Mouse (Mus musculus) CH12.LX (cell line): ENCODE results near the gene Col4a2. TPM values are rescaled to one million over a fixed set of nuclear protein-coding genes. Genes with fewer than 3 reads are reported as not detected.

Experiments used
- DNase-seq: peaks from one replicate; pipeline ENCODE4 v3.0.0-alpha.2; 2013; ENCODE audit errors: extremely low read depth
- H3K27ac ChIP-seq: 2 replicates; pipeline ENCODE4 v1.5.1; 2012; ENCODE audit warnings: low read depth, mild to moderate bottlenecking, control low read depth, moderate library complexity; ENCODE audit not compliant: insufficient read depth
- H3K27me3 ChIP-seq: replicated peaks from 2 replicates; pipeline ENCODE3; 2012; ENCODE audit warnings: inconsistent platforms
- H3K36me3 ChIP-seq, 2 experiments: replicated peaks in 1 of 2; 2 replicates each; pipeline versions ENCODE3 to v1.6.1; 2012; ENCODE audit warnings: inconsistent platforms in 1 of 2, low read length in 1 of 2, mild to moderate bottlenecking in 1 of 2, mixed read lengths in 1 of 2, moderate library complexity in 1 of 2; ENCODE audit not compliant: control insufficient read depth in 1 of 2, insufficient read depth in 1 of 2
- H3K4me1 ChIP-seq, 2 experiments: 2 replicates each; pipeline ENCODE4 v1.6.1; 2012; ENCODE audit warnings: inconsistent platforms in 1 of 2, moderate library complexity in 1 of 2; ENCODE audit not compliant: insufficient read depth in 2 of 2, control insufficient read depth in 1 of 2
- H3K4me2 ChIP-seq: 2 replicates; pipeline ENCODE4 v1.6.1; 2012; ENCODE audit warnings: low read depth, mild to moderate bottlenecking, control low read depth; ENCODE audit not compliant: poor library complexity, insufficient read depth, severe bottlenecking
- H3K4me3 ChIP-seq, 3 experiments: fragments of 150-350 bp in 1 of 3; sonication (generic) in 1 of 3; replicated peaks in 1 of 3; 2 replicates each; pipeline versions ENCODE3 to v1.5.1; 2011 to 2012; ENCODE audit warnings: low read depth in 2 of 3, low read length in 2 of 3, mild to moderate bottlenecking in 2 of 3, moderate library complexity in 2 of 3, control low read depth in 1 of 3, improper control_type of control experiment in 1 of 3, inconsistent platforms in 1 of 3, mixed read lengths in 1 of 3; ENCODE audit not compliant: poor library complexity in 1 of 3
- H3K79me2 ChIP-seq: replicated peaks from 2 replicates; pipeline ENCODE4 v1.6.1; 2012; ENCODE audit warnings: mild to moderate bottlenecking, moderate library complexity; ENCODE audit not compliant: control insufficient read depth, poor library complexity, insufficient read depth, severe bottlenecking; ENCODE audit errors: extremely low read depth
- H3K9ac ChIP-seq: 2 replicates; pipeline ENCODE4 v1.6.1; 2012; ENCODE audit warnings: low read depth, mild to moderate bottlenecking, control low read depth, moderate library complexity; ENCODE audit not compliant: insufficient read depth
- H3K9me3 ChIP-seq: replicated peaks from 2 replicates; pipeline ENCODE3; 2012; ENCODE audit warnings: low read length, inconsistent platforms, mixed read lengths
- EP300 ChIP-seq: IDR thresholded peaks from 2 replicates; pipeline ENCODE4 v1.6.1; 2011; ENCODE audit warnings: low read length, improper control_type of control experiment
- ETS1 ChIP-seq: conservative IDR thresholded peaks from 2 replicates; pipeline ENCODE4 v1.6.1; 2012; ENCODE audit warnings: low read depth, mild to moderate bottlenecking, inconsistent platforms, low read length, improper control_type of control experiment, moderate library complexity
- MAZ ChIP-seq: IDR thresholded peaks from 2 replicates; pipeline ENCODE4 v1.6.1; 2012; ENCODE audit warnings: low read depth, mild to moderate bottlenecking, inconsistent platforms, low read length, improper control_type of control experiment, moderate library complexity
- MEF2A ChIP-seq: IDR thresholded peaks from 2 replicates; pipeline ENCODE4 v1.6.1; 2014; ENCODE audit warnings: low read depth, mild to moderate bottlenecking, inconsistent platforms, low read length, improper control_type of control experiment, borderline replicate concordance
- MYC ChIP-seq: IDR thresholded peaks from 2 replicates; pipeline ENCODE4 v1.6.1; 2011; ENCODE audit warnings: low read depth, mild to moderate bottlenecking, improper control_type of control experiment, low read length
- PAX5 ChIP-seq: IDR thresholded peaks from 2 replicates; pipeline ENCODE4 v1.6.1; 2012; ENCODE audit warnings: low read length, inconsistent platforms, mixed read lengths
- POLR2AphosphoS2 ChIP-seq: IDR thresholded peaks from 2 replicates; pipeline ENCODE4 v1.6.1; 2011; ENCODE audit warnings: low read depth, low read length, improper control_type of control experiment
- RAD21 ChIP-seq: IDR thresholded peaks from 2 replicates; pipeline ENCODE4 v1.6.1; 2011; ENCODE audit warnings: low read depth, mild to moderate bottlenecking, low read length, improper control_type of control experiment, moderate library complexity
- RCOR1 ChIP-seq: conservative IDR thresholded peaks from 2 replicates; pipeline ENCODE4 v1.6.1; 2012; ENCODE audit warnings: low read depth, mild to moderate bottlenecking, inconsistent platforms, low read length, improper control_type of control experiment
- SIN3A ChIP-seq: IDR thresholded peaks from 2 replicates; pipeline ENCODE4 v1.6.1; 2012; ENCODE audit warnings: low read length, improper control_type of control experiment, inconsistent platforms
- TBP ChIP-seq: conservative IDR thresholded peaks from 2 replicates; pipeline ENCODE4 v1.6.1; 2011; ENCODE audit warnings: low read depth, low read length, improper control_type of control experiment
- TCF12 ChIP-seq: IDR thresholded peaks from 2 replicates; pipeline ENCODE4 v1.6.1; 2014; ENCODE audit warnings: low read depth, mild to moderate bottlenecking, inconsistent platforms, low read length, improper control_type of control experiment
- UBTF ChIP-seq: IDR thresholded peaks from 2 replicates; pipeline ENCODE4 v1.6.1; 2012; ENCODE audit warnings: low read depth, mild to moderate bottlenecking, inconsistent platforms, low read length, improper control_type of control experiment, moderate library complexity
- ZMIZ1 ChIP-seq: IDR thresholded peaks from 2 replicates; pipeline ENCODE4 v1.6.1; 2012; ENCODE audit warnings: low read depth, mild to moderate bottlenecking, inconsistent platforms, low read length, improper control_type of control experiment
- dilution Hi-C: fragments of 300-500 bp; cut with MboI; formaldehyde crosslinking; loops from 2 replicates; pipeline ENCODE4 v1.14.3; 2020; ENCODE audit warnings: low sequenced_read_pairs; ENCODE audit not compliant: extremely low pct_unique_long_range_greater_than_20kb, extremely low pct_ligation_motif_present
- in situ Hi-C: fragments of 300-500 bp; cut with MboI; formaldehyde crosslinking; loops from 3 replicates; pipeline ENCODE4 v1.14.3; 2019; ENCODE audit warnings: low sequenced_read_pairs, low pct_ligation_motif_present, low pct_unique_long_range_greater_than_20kb, mixed read lengths
- polyA plus RNA-seq: library from polyadenylated mRNA; unstranded; fragments of >175 nt; gene quantifications from 2 replicates; pipeline ENCODE4 v1.2.1, GENCODE M21; 2012; ENCODE audit warnings: low read depth; ENCODE audit not compliant: insufficient read length
- total RNA-seq, 2 experiments: library from RNA; depleted of rRNA; stranded (reverse); fragments of 300-350 nt in 1 of 2; fragments of >200 nt in 1 of 2; gene quantifications; 2 replicates each; pipeline ENCODE4 v1.2.3; 2012 to 2014

The Col4a2 gene
- total and polyA plus RNA-seq, 3 experiments, result 0.04 to 0.07 TPM; not detected in 1

DNA sequence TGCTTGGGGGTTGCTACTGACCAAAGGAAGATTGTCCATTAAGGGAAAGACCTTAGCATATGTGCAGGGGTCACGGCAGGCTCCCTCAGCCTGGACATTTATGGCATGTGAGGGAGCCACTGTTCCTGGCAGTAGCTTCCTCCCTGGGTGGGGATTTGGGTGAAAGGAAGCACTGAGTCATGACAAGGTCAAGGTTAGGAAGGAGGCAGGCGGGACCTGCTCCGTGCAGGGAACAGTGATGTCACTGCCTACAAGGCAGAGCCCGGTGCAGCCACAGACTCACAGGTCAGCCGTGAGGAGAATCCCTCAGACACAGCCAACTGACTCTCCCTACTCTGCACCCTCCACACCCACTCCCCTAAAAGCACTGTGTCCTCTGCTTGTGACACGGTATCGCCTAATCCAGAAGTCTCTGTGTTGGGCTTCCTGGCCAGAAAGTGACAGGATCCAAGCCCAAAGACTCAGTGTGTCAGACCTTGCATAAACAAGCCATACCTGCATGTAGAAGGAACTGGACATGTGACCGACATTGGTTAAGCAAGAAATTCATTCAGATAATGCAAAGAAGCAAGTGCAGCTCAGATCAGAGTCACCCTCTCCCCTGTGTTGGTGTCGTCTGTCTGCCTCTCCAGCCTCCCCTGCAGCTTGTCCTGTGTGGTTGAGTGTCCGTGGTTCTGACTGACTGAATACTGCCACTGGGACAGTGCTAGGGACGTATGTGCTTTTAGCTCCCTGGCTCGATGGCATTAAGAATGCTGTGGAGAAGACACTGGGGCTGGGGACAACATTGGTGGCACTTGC, 27.9 kb downstream of the Col4a2 start:
- peaks cover 3% of the 10 kb centered on the region for H3K9me3 ChIP-seq
- no peak overlapping the region for H3K9ac ChIP-seq
- no peak for DNase-seq
- H3K4me3 ChIP-seq, result no peak overlapping the region
- peaks cover 22 to 31% of the 10 kb centered on the region in 2 experiments for H3K4me1 ChIP-seq
- peaks cover 18% of the 10 kb centered on the region for H3K27me3 ChIP-seq
- no peak overlapping the region for H3K27ac ChIP-seq
- dilution Hi-C loops, result no loop called here
- TF ChIP-seq PAX5 (no peak), TCF12 (no peak), ZMIZ1 (no peak), MAZ (no peak), MEF2A (no peak), SIN3A (no peak), TBP (no peak)
- H3K79me2 ChIP-seq, result no peaks in the 10 kb centered on the region
- in situ Hi-C loops, result no loop called here
- H3K36me3 ChIP-seq, result no peaks in the 10 kb centered on the region
- no peak overlapping the region for H3K4me2 ChIP-seq

DNA sequence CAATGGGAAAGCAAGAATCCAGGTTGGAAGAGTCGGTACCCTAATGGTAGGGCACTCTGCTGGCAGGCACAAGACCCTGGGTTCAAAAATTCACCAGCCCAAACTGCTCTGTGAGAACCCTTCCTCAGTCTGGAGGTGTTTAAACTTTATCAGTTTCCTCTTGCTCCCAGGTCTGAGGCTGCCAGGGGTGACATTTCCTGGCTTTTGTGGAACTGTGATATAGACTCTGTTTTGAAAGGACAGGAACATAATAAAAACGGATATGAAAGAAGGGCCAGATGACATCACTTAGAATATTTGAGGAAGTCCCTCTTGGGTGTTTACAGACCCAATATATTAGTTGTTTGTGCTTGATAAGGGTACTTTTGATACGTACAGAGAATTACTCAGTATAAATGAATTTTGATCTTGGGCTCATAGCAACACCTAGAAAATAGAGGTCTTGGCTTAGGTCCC, 28.5 kb downstream of the Col4a2 start:
- H3K79me2 ChIP-seq, result no peaks in the 10 kb centered on the region
- in situ Hi-C loops, result no loop called here
- TF ChIP-seq EP300 (0 out of 2 replicates have a peak, but pooled peaks have one; percentile 10), ETS1 (no peak), POLR2AphosphoS2 (no peak), UBTF (no peak), MYC (no peak), RCOR1 (no peak), RAD21 (no peak)
- peaks cover 18% of the 10 kb centered on the region for H3K27me3 ChIP-seq
- H3K27ac ChIP-seq, result no peak overlapping the region
- dilution Hi-C loops, result no loop called here
- H3K4me3 ChIP-seq, result no peak overlapping the region
- no peak for DNase-seq
- H3K9ac ChIP-seq, result no peak overlapping the region
- H3K4me1 ChIP-seq, result peaks cover 22 to 32% of the 10 kb centered on the region in 2 experiments
- H3K4me2 ChIP-seq, result no peak overlapping the region
- peaks cover 3% of the 10 kb centered on the region for H3K9me3 ChIP-seq
- no peaks in the 10 kb centered on the region for H3K36me3 ChIP-seq
